Mouse (Mus musculus) midbrain, embryonic 15.5 days (tissue): ENCODE data around the gene Dlgap1. TPM values are rescaled to one million over a fixed set of nuclear protein-coding genes. Genes with fewer than 3 reads are reported as not detected.
A peak's percentile ranks its signal among the peaks of the same experiment; 100 is the strongest.

Experiments used
- ATAC-seq: fragments of 200-750 bp; cut with Nextera tagmentation; replicated peaks from 2 replicates; pipeline ENCODE4 v1.8.0; 2017; ENCODE audit warnings: moderate TSS enrichment
- H3K27ac ChIP-seq: fragments of 300-500 bp; sonication (generic); 2 replicates; pipeline ENCODE4 v1.5.1; 2015; ENCODE audit warnings: mild to moderate bottlenecking, inconsistent platforms
- H3K27me3 ChIP-seq: fragments of 300-500 bp; sonication (generic); replicated peaks from 2 replicates; pipeline ENCODE4 v1.6.1; 2015; ENCODE audit warnings: inconsistent platforms
- H3K36me3 ChIP-seq: fragments of 300-500 bp; sonication (generic); replicated peaks from 2 replicates; pipeline ENCODE4 v1.6.1; 2015; ENCODE audit warnings: inconsistent platforms
- H3K4me1 ChIP-seq: fragments of 300-500 bp; sonication (generic); 2 replicates; pipeline ENCODE4 v1.6.1; 2015; ENCODE audit warnings: inconsistent platforms
- H3K4me2 ChIP-seq: fragments of 300-500 bp; sonication (generic); 2 replicates; pipeline ENCODE4 v1.6.1; 2015; ENCODE audit warnings: inconsistent platforms, mild to moderate bottlenecking, moderate library complexity
- H3K4me3 ChIP-seq: fragments of 300-500 bp; sonication (generic); 2 replicates; pipeline ENCODE4 v1.5.1; 2015; ENCODE audit warnings: mild to moderate bottlenecking, inconsistent platforms
- H3K9ac ChIP-seq: fragments of 300-500 bp; sonication (generic); 2 replicates; pipeline ENCODE4 v1.6.1; 2015; ENCODE audit warnings: mild to moderate bottlenecking, inconsistent platforms
- H3K9me3 ChIP-seq: fragments of 300-500 bp; sonication (generic); 2 replicates; pipeline ENCODE4 v1.6.1; 2016; ENCODE audit warnings: inconsistent platforms
- WGBS: fragments of 180-500 bp; shearing (Covaris S2); methylation state at CpG from one replicate; pipeline ENCODE4 v1.1.7; 2015; ENCODE audit warnings: mixed read lengths; 5-methylcytosine and 5-hydroxymethylcytosine counted together
- polyA plus RNA-seq: library from polyadenylated mRNA; unstranded; fragments of >200 nt; fragmentation: Nextera tagmentation; extraction: Ambion mirVana; gene quantifications from 2 replicates; pipeline ENCODE4 v1.2.1, GENCODE M21; 2015

Dlgap1 gene
- polyA plus RNA-seq, 1 experiment from 2014 or later = 28.4 TPM

GRCm38 (mm10) chr17:70626396-70626795 is 657.5 kb downstream of the Dlgap1 start:
- Histone ChIP-seq H3K9ac (no peak overlapping the region), H3K27ac (no peak overlapping the region), H3K4me3 (no peak overlapping the region), H3K4me1 (no peaks in the 10 kb centered on the region), H3K9me3 (no peaks in the 10 kb centered on the region), H3K27me3 (no peaks in the 10 kb centered on the region), H3K36me3 (no peaks in the 10 kb centered on the region), H3K4me2 (no peak overlapping the region)
- 94% methylated on average over 9 of the region's 9 CpGs for WGBS
- no peak for ATAC-seq

- no peak overlapping the region for H3K9ac ChIP-seq
- no peak overlapping the region for H3K27ac ChIP-seq
- no peaks in the 10 kb centered on the region for H3K36me3 ChIP-seq
- no peak for ATAC-seq
- no peak overlapping the region for H3K4me2 ChIP-seq
- no peaks in the 10 kb centered on the region for H3K9me3 ChIP-seq
- 78% methylated on average over 6 of the region's 6 CpGs for WGBS
- H3K27me3 ChIP-seq = no peaks in the 10 kb centered on the region
- no peak overlapping the region for H3K4me3 ChIP-seq
- no peaks in the 10 kb centered on the region for H3K4me1 ChIP-seq
These were observed 658.1 kb downstream of the Dlgap1 start for GRCm38 (mm10) chr17:70626925-70627324.

GRCm38 (mm10) chr17:70629653-70630378 is 660.9 kb downstream of the Dlgap1 start:
- Histone ChIP-seq H3K36me3 (no peaks in the 10 kb centered on the region), H3K27me3 (no peaks in the 10 kb centered on the region), H3K9me3 (no peaks in the 10 kb centered on the region), H3K4me3 (no peak overlapping the region), H3K9ac (no peak overlapping the region), H3K4me2 (no peak overlapping the region), H3K4me1 (0 out of 2 replicates have a peak, but pooled peaks cover 5% of the 10 kb centered on the region), H3K27ac (no peak overlapping the region)
- no peak for ATAC-seq
- 55% methylated on average over 6 of the region's 6 CpGs for WGBS

GRCm38 (mm10) chr17:70633181-70633944 is 664.5 kb downstream of the Dlgap1 start:
- no peaks in the 10 kb centered on the region for H3K9me3 ChIP-seq
- H3K4me1 ChIP-seq = 0 out of 2 replicates have a peak, but pooled peaks cover 5% of the 10 kb centered on the region
- 8% methylated on average over 9 of the region's 9 CpGs for WGBS
- no peak overlapping the region for H3K4me3 ChIP-seq
- H3K36me3 ChIP-seq = no peaks in the 10 kb centered on the region
- H3K4me2 ChIP-seq = peak overlapping the region; percentile 13
- H3K27me3 ChIP-seq = no peaks in the 10 kb centered on the region
- no peak overlapping the region for H3K9ac ChIP-seq
- H3K27ac ChIP-seq = peak overlapping the region; percentile 44; the same call in 1 of the 2 replicates
- ATAC-seq = peak; percentile 94

GRCm38 (mm10) chr17:70643211-70643610 is 674.3 kb downstream of the Dlgap1 start:
- Histone ChIP-seq H3K36me3 (no peaks in the 10 kb centered on the region), H3K27me3 (no peaks in the 10 kb centered on the region), H3K9me3 (no peaks in the 10 kb centered on the region), H3K9ac (no peak overlapping the region), H3K4me2 (no peak overlapping the region), H3K27ac (no peak overlapping the region), H3K4me3 (no peak overlapping the region), H3K4me1 (no peaks in the 10 kb centered on the region)
- WGBS = 89% methylated on average over 1 of the region's 1 CpGs
- no peak for ATAC-seq

GRCm38 (mm10) chr17:70646641-70647040 is 677.8 kb downstream of the Dlgap1 start:
- Histone ChIP-seq H3K9ac (no peak overlapping the region), H3K4me2 (no peak overlapping the region), H3K4me3 (no peak overlapping the region), H3K36me3 (no peaks in the 10 kb centered on the region), H3K4me1 (no peaks in the 10 kb centered on the region), H3K9me3 (no peaks in the 10 kb centered on the region), H3K27me3 (no peaks in the 10 kb centered on the region), H3K27ac (no peak overlapping the region)
- WGBS = 50% methylated on average over 4 of the region's 4 CpGs
- no peak for ATAC-seq

GRCm38 (mm10) chr17:70661382-70661781 is 692.5 kb downstream of the Dlgap1 start:
- 0 out of 2 replicates have a peak, but pooled peaks cover 3% of the 10 kb centered on the region for H3K4me1 ChIP-seq
- H3K4me3 ChIP-seq = no peak overlapping the region
- no peaks in the 10 kb centered on the region for H3K9me3 ChIP-seq
- H3K27me3 ChIP-seq = no peaks in the 10 kb centered on the region
- H3K9ac ChIP-seq = no peak overlapping the region
- no peaks in the 10 kb centered on the region for H3K36me3 ChIP-seq
- 87% methylated on average over 3 of the region's 3 CpGs for WGBS
- ATAC-seq = no peak
- H3K4me2 ChIP-seq = no peak overlapping the region
- no peak overlapping the region for H3K27ac ChIP-seq

GRCm38 (mm10) chr17:70663992-70664391 is 695.1 kb downstream of the Dlgap1 start:
- Histone ChIP-seq H3K4me3 (no peak overlapping the region), H3K27ac (no peak overlapping the region), H3K27me3 (no peaks in the 10 kb centered on the region), H3K4me2 (no peak overlapping the region), H3K36me3 (no peaks in the 10 kb centered on the region), H3K9me3 (no peaks in the 10 kb centered on the region), H3K9ac (no peak overlapping the region), H3K4me1 (0 out of 2 replicates have a peak, but pooled peaks cover 3% of the 10 kb centered on the region)
- ATAC-seq = no peak
- 78% methylated on average over 6 of the region's 6 CpGs for WGBS

- Histone ChIP-seq H3K9ac (no peak overlapping the region), H3K4me1 (0 out of 2 replicates have a peak, but pooled peaks cover 3% of the 10 kb centered on the region), H3K27ac (no peak overlapping the region), H3K27me3 (no peaks in the 10 kb centered on the region), H3K4me3 (no peak overlapping the region), H3K36me3 (no peaks in the 10 kb centered on the region), H3K9me3 (no peaks in the 10 kb centered on the region), H3K4me2 (no peak overlapping the region)
- ATAC-seq = no peak
These were observed 695.7 kb downstream of the Dlgap1 start for GRCm38 (mm10) chr17:70664484-70665040.

- Histone ChIP-seq H3K27me3 (no peaks in the 10 kb centered on the region), H3K4me3 (no peak overlapping the region), H3K9me3 (no peaks in the 10 kb centered on the region), H3K27ac (no peak overlapping the region), H3K36me3 (no peaks in the 10 kb centered on the region), H3K4me1 (no peaks in the 10 kb centered on the region), H3K9ac (no peak overlapping the region), H3K4me2 (no peak overlapping the region)
- no peak for ATAC-seq
- WGBS = 89% methylated on average over 13 of the region's 13 CpGs
These were observed 705.1 kb downstream of the Dlgap1 start for GRCm38 (mm10) chr17:70673985-70674384.

- H3K4me2 ChIP-seq = no peak overlapping the region
- H3K4me3 ChIP-seq = no peak overlapping the region
- no peaks in the 10 kb centered on the region for H3K9me3 ChIP-seq
- H3K9ac ChIP-seq = no peak overlapping the region
- H3K27me3 ChIP-seq = no peaks in the 10 kb centered on the region
- no peak overlapping the region for H3K27ac ChIP-seq
- H3K36me3 ChIP-seq = no peaks in the 10 kb centered on the region
- H3K4me1 ChIP-seq = no peaks in the 10 kb centered on the region
- no peak for ATAC-seq
- WGBS = 57% methylated on average over 2 of the region's 2 CpGs
These were observed 707.6 kb downstream of the Dlgap1 start for GRCm38 (mm10) chr17:70676522-70676921.

GRCm38 (mm10) chr17:70683561-70684167 is 714.8 kb downstream of the Dlgap1 start:
- no peaks in the 10 kb centered on the region for H3K27me3 ChIP-seq
- 13% methylated on average over 15 of the region's 15 CpGs for WGBS
- H3K4me3 ChIP-seq = no peak overlapping the region
- H3K4me2 ChIP-seq = no peak overlapping the region
- no peaks in the 10 kb centered on the region for H3K36me3 ChIP-seq
- H3K9me3 ChIP-seq = no peaks in the 10 kb centered on the region
- no peak overlapping the region for H3K9ac ChIP-seq
- ATAC-seq = peak; percentile 77
- no peak overlapping the region for H3K27ac ChIP-seq
- H3K4me1 ChIP-seq = no peaks in the 10 kb centered on the region
